Mouse (Mus musculus) forebrain, embryonic 11.5 days (tissue): ENCODE results near the gene Fam173a. TPM values are rescaled to one million over a fixed set of nuclear protein-coding genes. Genes with fewer than 3 reads are reported as not detected.
"Not testable (repeated sequence)": the region's sequence is repeated elsewhere in the genome, so short reads cannot be mapped to it uniquely, and the experiment has no call there.

Source experiments
- ATAC-seq: fragments of 200-750 bp; cut with Nextera tagmentation; replicated peaks from 2 replicates; pipeline ENCODE4 v1.8.0; 2017; ENCODE audit warnings: moderate TSS enrichment; ENCODE audit not compliant: low FRiP score
- DNase-seq: peaks from one replicate; pipeline ENCODE4 v3.0.0-alpha.2; 2017; ENCODE audit warnings: low spot score
- H3K27ac ChIP-seq: fragments of 300-500 bp; sonication (generic); 2 replicates; pipeline ENCODE4 v1.5.1; 2014; ENCODE audit warnings: low read depth, low read length
- H3K27me3 ChIP-seq: fragments of 300-500 bp; sonication (generic); 2 replicates; pipeline ENCODE4 v1.6.1; 2014; ENCODE audit warnings: mild to moderate bottlenecking, low read length, mixed read lengths; ENCODE audit not compliant: control insufficient read depth, insufficient read depth
- H3K36me3 ChIP-seq: fragments of 300-500 bp; sonication (generic); 2 replicates; pipeline ENCODE4 v1.6.1; 2014; ENCODE audit warnings: mild to moderate bottlenecking, low read length, moderate library complexity, mixed read lengths; ENCODE audit not compliant: control insufficient read depth, insufficient read depth
- H3K4me1 ChIP-seq: fragments of 300-500 bp; sonication (generic); replicated peaks from 2 replicates; pipeline ENCODE4 v1.6.1; 2014; ENCODE audit warnings: low read length, mixed read lengths; ENCODE audit not compliant: control insufficient read depth, insufficient read depth
- H3K4me2 ChIP-seq: fragments of 300-500 bp; sonication (generic); 2 replicates; pipeline ENCODE4 v1.6.1; 2014; ENCODE audit warnings: low read depth, mild to moderate bottlenecking, low read length, moderate library complexity, mixed read lengths; ENCODE audit not compliant: severe bottlenecking
- H3K4me3 ChIP-seq: fragments of 300-500 bp; sonication (generic); 2 replicates; pipeline ENCODE4 v1.5.1; 2014; ENCODE audit warnings: low read depth, low read length
- H3K9ac ChIP-seq: fragments of 300-500 bp; sonication (generic); 2 replicates; pipeline ENCODE4 v1.6.1; 2014; ENCODE audit warnings: low read length
- H3K9me3 ChIP-seq: fragments of 300-500 bp; sonication (generic); 2 replicates; pipeline ENCODE4 v1.6.1; 2016; ENCODE audit warnings: low read length, mixed read lengths; ENCODE audit not compliant: control insufficient read depth
- WGBS: fragments of 180-500 bp; shearing (Covaris S2); extraction: QIAGEN DNeasy Blood & Tissue Kit; methylation state at CpG from one replicate; pipeline ENCODE4 v1.1.7; 2014; 5-methylcytosine and 5-hydroxymethylcytosine counted together
- microRNA-seq: library from miRNA; unstranded; fragments of <30 nt; microRNA quantifications from one replicate; pipeline ENCODE4, GENCODE M21; 2016; ENCODE audit not compliant: insufficient number of aligned reads
- polyA plus RNA-seq: library from polyadenylated mRNA; unstranded; fragments of >200 nt; fragmentation: Nextera tagmentation; extraction: Ambion mirVana; gene quantifications from 2 replicates; pipeline ENCODE4 v1.2.1, GENCODE M21; 2014

Gene Fam173a
- polyA plus RNA-seq, 1 experiment from 2014 or later = 71.0 TPM

DNA sequence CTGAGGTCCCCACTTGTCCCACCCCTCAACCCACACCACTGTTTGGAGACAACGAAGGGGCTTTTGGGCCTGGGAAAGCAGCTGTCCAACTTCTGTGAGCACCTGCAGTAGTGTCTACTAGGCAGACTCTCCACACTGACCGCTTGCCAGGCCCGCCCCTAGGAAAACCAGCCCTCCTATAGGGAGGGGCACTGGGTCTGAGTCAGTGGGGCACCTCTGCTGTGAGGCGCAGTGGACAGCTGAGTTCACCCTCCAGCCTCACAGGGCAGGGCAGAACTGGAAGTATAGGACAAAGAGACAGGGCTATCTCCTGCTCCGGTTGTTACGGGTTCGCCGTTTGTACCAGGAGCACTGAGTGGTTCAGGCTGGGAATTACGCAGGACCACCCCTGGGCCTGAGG, 38.5 kb downstream of the Fam173a start, which contains the start of gene Msln:
Gene Msln, minus strand, starts transcription at position 138 of the 400 bp plus-strand sequence.
- no peaks in the 10 kb centered on the region for H3K36me3 ChIP-seq
- H3K4me2 ChIP-seq = no peak within 1 kb of the TSS
- no peak for DNase-seq
- H3K27me3 ChIP-seq = no peaks in the 10 kb centered on the region
- WGBS = 88% methylated on average over 9 of the region's 9 CpGs
- no peaks in the 10 kb centered on the region for H3K4me1 ChIP-seq
- no peaks in the 10 kb centered on the region for H3K9me3 ChIP-seq
- ATAC-seq = no peak
- H3K4me3 ChIP-seq = no peak within 1 kb of the TSS
- no peak within 1 kb of the TSS for H3K27ac ChIP-seq
- no peak within 1 kb of the TSS for H3K9ac ChIP-seq

DNA sequence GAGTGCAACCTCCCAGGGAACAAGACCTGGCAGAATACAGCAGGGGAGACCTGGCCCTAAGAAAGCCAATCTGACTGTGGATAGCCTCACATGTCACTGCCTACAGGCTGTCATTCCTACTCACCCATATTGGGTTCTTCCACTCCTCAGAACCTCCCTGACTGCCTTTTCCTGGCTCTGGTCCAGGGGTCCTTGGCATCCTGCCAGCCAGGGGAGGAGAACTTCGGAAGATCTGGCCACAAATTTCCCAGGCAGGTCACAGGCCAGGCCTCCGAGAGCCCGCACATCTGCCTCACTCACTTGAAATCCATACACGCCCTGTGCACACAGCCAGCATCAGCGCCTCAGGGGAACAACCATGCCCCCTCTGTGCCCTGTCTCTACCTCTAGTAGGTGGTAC, 41.3 kb downstream of the Fam173a start:
- Histone ChIP-seq H3K4me2 (no peak overlapping the region), H3K9me3 (no peaks in the 10 kb centered on the region), H3K27ac (no peak overlapping the region), H3K4me3 (no peak overlapping the region), H3K9ac (no peak overlapping the region), H3K4me1 (no peaks in the 10 kb centered on the region), H3K36me3 (no peaks in the 10 kb centered on the region), H3K27me3 (no peaks in the 10 kb centered on the region)
- DNase-seq (no peak), ATAC-seq (no peak)
- WGBS = 71% methylated on average over 5 of the region's 5 CpGs

DNA sequence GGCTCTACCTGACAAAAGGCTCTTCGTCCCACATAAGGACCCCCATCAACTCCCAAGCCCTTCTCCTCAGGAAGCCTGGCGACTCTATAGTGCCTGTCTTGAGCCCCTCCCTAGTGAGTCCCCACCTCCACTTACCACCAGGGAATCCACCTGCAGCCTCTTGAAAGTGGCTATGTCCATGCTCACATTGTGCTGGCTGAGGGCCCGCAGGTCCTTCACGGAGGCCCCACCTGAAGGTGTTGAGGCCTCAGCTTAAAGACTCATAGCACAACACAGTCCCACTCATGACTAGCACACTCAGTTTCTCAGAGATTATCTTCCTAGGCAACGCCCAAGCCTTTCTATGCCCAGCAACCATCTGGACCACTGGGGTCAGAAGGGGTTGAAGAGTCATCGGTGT, 43.4 kb downstream of the Fam173a start:
- Histone ChIP-seq H3K27ac (no peak overlapping the region), H3K9me3 (no peaks in the 10 kb centered on the region), H3K4me1 (no peaks in the 10 kb centered on the region), H3K4me3 (no peak overlapping the region), H3K4me2 (no peak overlapping the region), H3K9ac (no peak overlapping the region), H3K27me3 (no peaks in the 10 kb centered on the region), H3K36me3 (no peaks in the 10 kb centered on the region)
- ATAC-seq (no peak), DNase-seq (no peak)
- 82% methylated on average over 6 of the region's 6 CpGs for WGBS

DNA sequence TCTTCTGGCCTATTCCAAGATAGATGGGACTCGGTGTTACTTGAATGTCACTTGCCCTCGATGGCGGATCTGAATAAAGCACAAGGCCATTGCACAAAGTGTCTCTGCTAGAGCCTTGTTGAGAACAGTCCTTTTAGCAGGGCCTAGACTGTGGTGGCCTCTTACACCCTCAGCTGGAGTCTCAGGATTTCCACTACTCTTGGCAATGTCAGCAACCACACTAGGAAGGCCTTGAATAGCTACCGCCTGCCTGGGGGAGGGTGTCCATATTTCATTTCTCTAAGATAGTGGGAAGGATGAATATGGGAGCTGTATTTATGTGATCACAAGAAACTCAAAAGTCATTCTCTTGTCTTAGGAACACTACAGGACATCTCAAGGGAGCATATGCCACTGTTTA, 44.5 kb downstream of the Fam173a start:
- Histone ChIP-seq H3K27me3 (no peaks in the 10 kb centered on the region), H3K36me3 (no peaks in the 10 kb centered on the region), H3K9me3 (no peaks in the 10 kb centered on the region), H3K4me3 (no peak overlapping the region), H3K4me2 (no peak overlapping the region), H3K9ac (no peak overlapping the region), H3K4me1 (no peaks in the 10 kb centered on the region), H3K27ac (no peak overlapping the region)
- ATAC-seq (no peak), DNase-seq (no peak)
- WGBS = 97% methylated on average over 4 of the region's 4 CpGs

DNA sequence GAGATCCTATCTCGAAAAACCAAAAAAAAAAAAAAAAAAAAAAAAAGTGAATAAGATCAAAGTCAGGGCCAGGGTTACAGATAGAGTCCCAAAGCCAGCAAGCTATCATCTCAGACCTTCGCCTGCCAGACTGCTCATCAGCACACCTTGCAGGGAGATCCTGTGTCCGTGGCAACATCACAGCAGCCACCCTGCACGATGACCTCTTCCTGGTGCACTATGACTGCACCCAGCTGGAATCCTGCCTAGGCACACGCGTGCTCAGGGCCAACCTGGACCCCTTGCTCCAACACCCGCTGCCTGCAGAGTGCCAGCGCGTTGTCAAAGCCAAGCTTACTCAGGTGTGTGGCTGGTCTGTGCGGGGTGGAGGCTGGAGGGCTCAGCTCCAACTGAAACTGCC, 48.4 kb downstream of the Fam173a start:
- Histone ChIP-seq H3K27me3 (no peaks in the 10 kb centered on the region), H3K4me1 (no peaks in the 10 kb centered on the region), H3K4me3 (no peak overlapping the region), H3K4me2 (no peak overlapping the region), H3K36me3 (no peaks in the 10 kb centered on the region), H3K9ac (no peak overlapping the region), H3K27ac (no peak overlapping the region), H3K9me3 (no peaks in the 10 kb centered on the region)
- ATAC-seq = no peak
- WGBS = 83% methylated on average over 10 of the region's 10 CpGs
- DNase-seq = no peak

DNA sequence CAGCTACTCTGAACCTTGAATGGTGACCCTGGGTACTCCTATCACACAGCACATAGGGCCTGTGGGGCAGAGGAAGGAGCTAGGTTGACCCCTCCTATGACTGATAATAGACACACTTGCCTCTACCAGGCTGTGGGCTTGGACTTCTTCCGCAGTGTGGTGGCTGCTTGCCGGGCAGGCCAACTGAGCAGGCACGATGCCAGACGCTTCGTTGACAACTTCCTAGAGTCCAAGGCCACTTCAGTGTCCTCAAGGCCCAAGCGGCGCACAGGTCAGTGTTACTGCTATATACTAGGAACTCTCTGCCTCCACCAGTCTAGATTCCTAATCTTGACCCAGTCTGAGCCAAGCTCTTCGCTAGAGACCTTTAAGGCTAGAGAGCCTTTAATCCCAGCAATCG, 48.9 kb downstream of the Fam173a start:
- Histone ChIP-seq H3K9ac (no peak overlapping the region), H3K27me3 (no peaks in the 10 kb centered on the region), H3K9me3 (no peaks in the 10 kb centered on the region), H3K36me3 (no peaks in the 10 kb centered on the region), H3K4me3 (no peak overlapping the region), H3K4me1 (no peaks in the 10 kb centered on the region), H3K27ac (no peak overlapping the region), H3K4me2 (no peak overlapping the region)
- ATAC-seq (no peak), DNase-seq (no peak)
- 95% methylated on average over 9 of the region's 9 CpGs for WGBS

DNA sequence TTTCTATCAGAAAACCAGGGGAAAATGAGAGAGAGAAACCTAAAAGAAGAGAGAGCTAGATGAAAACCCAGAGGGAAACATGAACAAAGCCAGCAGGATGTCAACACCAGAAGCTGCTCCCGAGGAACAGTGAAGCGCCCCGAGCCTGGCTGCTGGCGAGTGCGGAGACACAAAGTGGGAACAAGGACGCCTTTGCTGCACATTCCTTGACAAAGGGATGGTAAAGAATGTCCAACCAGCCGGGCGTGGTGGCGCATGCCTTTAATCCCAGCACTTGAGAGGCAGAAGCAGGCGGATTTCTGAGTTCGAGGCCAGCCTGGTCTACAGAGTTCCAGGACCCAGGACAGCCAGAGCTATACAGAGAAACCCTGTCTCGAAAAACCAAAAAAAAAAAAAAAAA, 51.2 kb downstream of the Fam173a start:
- ATAC-seq = not testable (repeated sequence)
- 75% methylated on average over 12 of the region's 12 CpGs for WGBS

More for the DNA sequence above, 51.2 kb downstream of the Fam173a start:
- H3K9me3 ChIP-seq, DNase-seq, H3K4me3 ChIP-seq, H3K9ac ChIP-seq, H3K36me3 ChIP-seq, H3K4me1 ChIP-seq, H3K27ac ChIP-seq, H3K4me2 ChIP-seq, H3K27me3 ChIP-seq: not testable (repeated sequence)

Small RNA genes within 50 kb of the gene (microRNA-seq; reads per million reads assigned to microRNA genes)
- gene Gm25083 (not detected), gene Mir3082 (not detected), gene Mir6966 (not detected)

Other genes with a start within 250 kb of the Fam173a start
- 7.3 and 7.5 TPM in 2 replicates for gene Sox8, start 222.2 kb downstream of the Fam173a start, polyA plus RNA-seq
- gene Lmf1, start 213.8 kb downstream of the Fam173a start, polyA plus RNA-seq = 18.3 and 20.7 TPM in 2 replicates
- gene Gng13, start 75.7 kb downstream of the Fam173a start, polyA plus RNA-seq = 0.92 and 1.8 TPM in 2 replicates
- 34.6 and 36.0 TPM in 2 replicates for gene Chtf18, start 65.5 kb downstream of the Fam173a start, polyA plus RNA-seq
- gene Rpusd1, start 65.2 kb downstream of the Fam173a start, polyA plus RNA-seq = 20.4 and 22.6 TPM in 2 replicates
- gene Mslnl, start 56.9 kb downstream of the Fam173a start, polyA plus RNA-seq = not detected in 2 replicates
- not detected in 2 replicates for gene Msln, start 38.5 kb downstream of the Fam173a start, polyA plus RNA-seq
- gene Narfl, start 19.1 kb downstream of the Fam173a start, polyA plus RNA-seq = 24.0 and 24.5 TPM in 2 replicates
- gene Haghl, start 7.2 kb downstream of the Fam173a start, polyA plus RNA-seq = 75.0 and 76.1 TPM in 2 replicates
- 0.25 and 0.47 TPM in 2 replicates for gene Ccdc78, start 6.3 kb downstream of the Fam173a start, polyA plus RNA-seq
- not detected in 2 replicates for gene AC134908.4, start 2.8 kb upstream of the Fam173a start, polyA plus RNA-seq
- gene Metrn, start 4.2 kb upstream of the Fam173a start, polyA plus RNA-seq = 20.3 and 23.3 TPM in 2 replicates
- gene Fbxl16, start 16.2 kb upstream of the Fam173a start, polyA plus RNA-seq = 13.6 and 14.4 TPM in 2 replicates
- 28.4 and 33.6 TPM in 2 replicates for gene Wdr24, start 30.7 kb upstream of the Fam173a start, polyA plus RNA-seq
- 50.6 and 59.2 TPM in 2 replicates for gene Jmjd8, start 36.0 kb upstream of the Fam173a start, polyA plus RNA-seq
- gene Stub1, start 40.5 kb upstream of the Fam173a start, polyA plus RNA-seq = 322 and 358 TPM in 2 replicates
- 2.1 and 2.7 TPM in 2 replicates for gene Rhbdl1, start 44.4 kb upstream of the Fam173a start, polyA plus RNA-seq
- 1.6 and 1.9 TPM in 2 replicates for gene Gm20683, start 48.9 kb upstream of the Fam173a start, polyA plus RNA-seq
- 9.1 and 12.2 TPM in 2 replicates for gene Rhot2, start 52.0 kb upstream of the Fam173a start, polyA plus RNA-seq
- gene Wdr90, start 68.6 kb upstream of the Fam173a start, polyA plus RNA-seq = 41.3 and 46.3 TPM in 2 replicates
- gene Mcrip2, start 75.9 kb upstream of the Fam173a start, polyA plus RNA-seq = 8.9 and 13.1 TPM in 2 replicates
- gene Mettl26, start 82.2 kb upstream of the Fam173a start, polyA plus RNA-seq = 63.2 and 65.2 TPM in 2 replicates
- 0.72 and 1.1 TPM in 2 replicates for gene Wfikkn1, start 88.0 kb upstream of the Fam173a start, polyA plus RNA-seq
- 20.1 and 21.6 TPM in 2 replicates for gene Rab40c, start 126.8 kb upstream of the Fam173a start, polyA plus RNA-seq
- 65.2 and 67.1 TPM in 2 replicates for gene Pigq, start 152.0 kb upstream of the Fam173a start, polyA plus RNA-seq
- gene Nhlrc4, start 152.1 kb upstream of the Fam173a start, polyA plus RNA-seq = 0.24 and 0.59 TPM in 2 replicates
- gene A930017K11Rik, start 159.7 kb upstream of the Fam173a start, polyA plus RNA-seq = not detected in 2 replicates
- 31.4 and 33.1 TPM in 2 replicates for gene Capn15, start 192.9 kb upstream of the Fam173a start, polyA plus RNA-seq